Mouse (Mus musculus) frontal cortex, adult 2 months (tissue): ENCODE measurements at regions not wholly inside any gene's neighbourhood (a gene's known extent, or its start where the extent isn't known, plus 50 kb on each side); places are given as distances from the start of the nearest gene placed in this dataset.
"Not testable (repeated sequence)": the region's sequence is repeated elsewhere in the genome, so short reads cannot be mapped to it uniquely, and the experiment has no call there.

Experiments
- DNase-seq, 2 experiments: peaks; one replicate each; pipeline ENCODE4 v3.0.0; 2022; ENCODE audit warnings: low spot score in 1 of 2; ENCODE audit errors: extremely low spot score in 1 of 2

- peak in 1 of 2 experiments; percentile 84 for DNase-seq
Observed at GRCm38 (mm10) chrX:75734628-75735302, 140.2 kb downstream of the Pls3 start.

- peak in 1 of 2 experiments; percentile 83 for DNase-seq
Observed at GRCm38 (mm10) chrX:75733651-75734050, 141.3 kb downstream of the Pls3 start.

- peak in 1 of 2 experiments; percentile 56 for DNase-seq
Observed at GRCm38 (mm10) chrX:75729791-75730190, 145.2 kb downstream of the Pls3 start.

GRCm38 (mm10) chrX:75728507-75728906 lies 146.5 kb downstream of the Pls3 start:
- peak in 1 of 2 experiments; percentile 67 for DNase-seq

GRCm38 (mm10) chrX:75723542-75723941 lies 145.5 kb upstream of the Rab39b start:
- not testable (repeated sequence) for DNase-seq

- no peak for DNase-seq
Observed at GRCm38 (mm10) chrX:75699949-75700348, 121.9 kb upstream of the Rab39b start.

- not testable (repeated sequence) for DNase-seq
Observed at GRCm38 (mm10) chrX:75675271-75675670, 97.2 kb upstream of the Rab39b start.

- DNase-seq, result peak; percentile 98 to 99
Observed at GRCm38 (mm10) chrX:75673920-75674665, 96.1 kb upstream of the Rab39b start.

GRCm38 (mm10) chrX:75673586-75673919 lies 95.5 kb upstream of the Rab39b start:
- DNase-seq, result no peak

GRCm38 (mm10) chrX:75672976-75673375 lies 94.9 kb upstream of the Rab39b start:
- DNase-seq, result peak; percentile 4 to 7

GRCm38 (mm10) chrX:75667636-75668035 lies 89.6 kb upstream of the Rab39b start:
- DNase-seq, result no peak

GRCm38 (mm10) chrX:75643402-75643801 lies 65.4 kb upstream of the Rab39b start:
- no peak for DNase-seq
